Mouse (Mus musculus) CH12.LX (cell line): ENCODE measurements at regions not wholly inside any gene's neighbourhood (a gene's known extent, or its start where the extent isn't known, plus 50 kb on each side); places are given as distances from the start of the nearest gene placed in this dataset.

ENCODE experiments used
- DNase-seq: peaks from one replicate; pipeline ENCODE4 v3.0.0-alpha.2; 2013; ENCODE audit errors: extremely low read depth
- H3K27ac ChIP-seq: 2 replicates; pipeline ENCODE4 v1.5.1; 2012; ENCODE audit warnings: low read depth, mild to moderate bottlenecking, control low read depth, moderate library complexity; ENCODE audit not compliant: insufficient read depth
- H3K27me3 ChIP-seq: replicated peaks from 2 replicates; pipeline ENCODE3; 2012; ENCODE audit warnings: inconsistent platforms
- H3K36me3 ChIP-seq, 2 experiments: replicated peaks in 1 of 2; 2 replicates each; pipeline versions ENCODE3 to v1.6.1; 2012; ENCODE audit warnings: inconsistent platforms in 1 of 2, low read length in 1 of 2, mild to moderate bottlenecking in 1 of 2, mixed read lengths in 1 of 2, moderate library complexity in 1 of 2; ENCODE audit not compliant: control insufficient read depth in 1 of 2, insufficient read depth in 1 of 2
- H3K4me1 ChIP-seq, 2 experiments: 2 replicates each; pipeline ENCODE4 v1.6.1; 2012; ENCODE audit warnings: inconsistent platforms in 1 of 2, moderate library complexity in 1 of 2; ENCODE audit not compliant: insufficient read depth in 2 of 2, control insufficient read depth in 1 of 2
- H3K4me2 ChIP-seq: 2 replicates; pipeline ENCODE4 v1.6.1; 2012; ENCODE audit warnings: low read depth, mild to moderate bottlenecking, control low read depth; ENCODE audit not compliant: poor library complexity, insufficient read depth, severe bottlenecking
- H3K4me3 ChIP-seq, 3 experiments: fragments of 150-350 bp in 1 of 3; sonication (generic) in 1 of 3; replicated peaks in 1 of 3; 2 replicates each; pipeline versions ENCODE3 to v1.5.1; 2011 to 2012; ENCODE audit warnings: low read depth in 2 of 3, low read length in 2 of 3, mild to moderate bottlenecking in 2 of 3, moderate library complexity in 2 of 3, control low read depth in 1 of 3, improper control_type of control experiment in 1 of 3, inconsistent platforms in 1 of 3, mixed read lengths in 1 of 3; ENCODE audit not compliant: poor library complexity in 1 of 3
- H3K79me2 ChIP-seq: replicated peaks from 2 replicates; pipeline ENCODE4 v1.6.1; 2012; ENCODE audit warnings: mild to moderate bottlenecking, moderate library complexity; ENCODE audit not compliant: control insufficient read depth, poor library complexity, insufficient read depth, severe bottlenecking; ENCODE audit errors: extremely low read depth
- H3K9ac ChIP-seq: 2 replicates; pipeline ENCODE4 v1.6.1; 2012; ENCODE audit warnings: low read depth, mild to moderate bottlenecking, control low read depth, moderate library complexity; ENCODE audit not compliant: insufficient read depth
- H3K9me3 ChIP-seq: replicated peaks from 2 replicates; pipeline ENCODE3; 2012; ENCODE audit warnings: low read length, inconsistent platforms, mixed read lengths
- CHD2 ChIP-seq: IDR thresholded peaks from 2 replicates; pipeline ENCODE4 v1.6.1; 2011; ENCODE audit warnings: low read length, improper control_type of control experiment
- ELF1 ChIP-seq: IDR thresholded peaks from 2 replicates; pipeline ENCODE4 v1.6.1; 2014; ENCODE audit warnings: low read depth, mild to moderate bottlenecking, inconsistent platforms, low read length, improper control_type of control experiment
- EP300 ChIP-seq: IDR thresholded peaks from 2 replicates; pipeline ENCODE4 v1.6.1; 2011; ENCODE audit warnings: low read length, improper control_type of control experiment
- ETS1 ChIP-seq: conservative IDR thresholded peaks from 2 replicates; pipeline ENCODE4 v1.6.1; 2012; ENCODE audit warnings: low read depth, mild to moderate bottlenecking, inconsistent platforms, low read length, improper control_type of control experiment, moderate library complexity
- IRF4 ChIP-seq: IDR thresholded peaks from 2 replicates; pipeline ENCODE4 v1.6.1; 2014; ENCODE audit warnings: low read depth, mild to moderate bottlenecking, inconsistent platforms, low read length, improper control_type of control experiment
- JUN ChIP-seq: IDR thresholded peaks from 2 replicates; pipeline ENCODE4 v1.6.1; 2011; ENCODE audit warnings: low read depth, mild to moderate bottlenecking, low read length, improper control_type of control experiment, moderate library complexity; ENCODE audit not compliant: insufficient read depth
- JUND ChIP-seq: conservative IDR thresholded peaks from 2 replicates; pipeline ENCODE4 v1.6.1; 2011; ENCODE audit warnings: low read depth, low read length, improper control_type of control experiment
- MXI1 ChIP-seq: IDR thresholded peaks from 2 replicates; pipeline ENCODE4 v1.6.1; 2011; ENCODE audit warnings: mild to moderate bottlenecking, low read depth, low read length, improper control_type of control experiment
- NRF1 ChIP-seq: IDR thresholded peaks from 2 replicates; pipeline ENCODE4 v1.6.1; 2014; ENCODE audit warnings: low read depth, mild to moderate bottlenecking, inconsistent platforms, low read length, improper control_type of control experiment, moderate library complexity
- PAX5 ChIP-seq: IDR thresholded peaks from 2 replicates; pipeline ENCODE4 v1.6.1; 2012; ENCODE audit warnings: low read length, inconsistent platforms, mixed read lengths
- RAD21 ChIP-seq: IDR thresholded peaks from 2 replicates; pipeline ENCODE4 v1.6.1; 2011; ENCODE audit warnings: low read depth, mild to moderate bottlenecking, low read length, improper control_type of control experiment, moderate library complexity
- RCOR1 ChIP-seq: conservative IDR thresholded peaks from 2 replicates; pipeline ENCODE4 v1.6.1; 2012; ENCODE audit warnings: low read depth, mild to moderate bottlenecking, inconsistent platforms, low read length, improper control_type of control experiment
- TCF12 ChIP-seq: IDR thresholded peaks from 2 replicates; pipeline ENCODE4 v1.6.1; 2014; ENCODE audit warnings: low read depth, mild to moderate bottlenecking, inconsistent platforms, low read length, improper control_type of control experiment
- UBTF ChIP-seq: IDR thresholded peaks from 2 replicates; pipeline ENCODE4 v1.6.1; 2012; ENCODE audit warnings: low read depth, mild to moderate bottlenecking, inconsistent platforms, low read length, improper control_type of control experiment, moderate library complexity
- USF1 ChIP-seq: IDR thresholded peaks from 2 replicates; pipeline ENCODE4 v1.6.1; 2014; ENCODE audit warnings: low read depth, mild to moderate bottlenecking, inconsistent platforms, low read length, improper control_type of control experiment
- USF2 ChIP-seq: conservative IDR thresholded peaks from 2 replicates; pipeline ENCODE4 v1.6.1; 2011; ENCODE audit warnings: low read depth, low read length, improper control_type of control experiment
- ZKSCAN1 ChIP-seq: IDR thresholded peaks from 2 replicates; pipeline ENCODE4 v1.6.1; 2012; ENCODE audit warnings: low read depth, inconsistent platforms, low read length, improper control_type of control experiment, borderline replicate concordance
- ZMIZ1 ChIP-seq: IDR thresholded peaks from 2 replicates; pipeline ENCODE4 v1.6.1; 2012; ENCODE audit warnings: low read depth, mild to moderate bottlenecking, inconsistent platforms, low read length, improper control_type of control experiment
- dilution Hi-C: fragments of 300-500 bp; cut with MboI; formaldehyde crosslinking; loops from 2 replicates; pipeline ENCODE4 v1.14.3; 2020; ENCODE audit warnings: low sequenced_read_pairs; ENCODE audit not compliant: extremely low pct_unique_long_range_greater_than_20kb, extremely low pct_ligation_motif_present
- in situ Hi-C: fragments of 300-500 bp; cut with MboI; formaldehyde crosslinking; loops from 3 replicates; pipeline ENCODE4 v1.14.3; 2019; ENCODE audit warnings: low sequenced_read_pairs, low pct_ligation_motif_present, low pct_unique_long_range_greater_than_20kb, mixed read lengths

GRCm38 (mm10) chr7:73021786-73022185 is 353.5 kb upstream of the Rgma start:
- Histone ChIP-seq H3K36me3 (no peaks in the 10 kb centered on the region), H3K4me2 (no peak overlapping the region), H3K4me3 (no peak overlapping the region), H3K27ac (no peak overlapping the region), H3K4me1 (no peaks in the 10 kb centered on the region), H3K79me2 (no peaks in the 10 kb centered on the region), H3K27me3 (no peaks in the 10 kb centered on the region), H3K9ac (no peak overlapping the region), H3K9me3 (no peaks in the 10 kb centered on the region)
- dilution Hi-C loops (no loop called here), in situ Hi-C loops (no loop called here)
- no peak for DNase-seq
- TF ChIP-seq USF2: no peak
- TF ChIP-seq ZKSCAN1: no peak
- no peak for TF ChIP-seq EP300
- no peak for TF ChIP-seq ZMIZ1
- TF ChIP-seq IRF4: no peak
- no peak for TF ChIP-seq JUN
- TF ChIP-seq ETS1: no peak
- TF ChIP-seq RAD21: no peak
- TF ChIP-seq PAX5: no peak

DNA sequence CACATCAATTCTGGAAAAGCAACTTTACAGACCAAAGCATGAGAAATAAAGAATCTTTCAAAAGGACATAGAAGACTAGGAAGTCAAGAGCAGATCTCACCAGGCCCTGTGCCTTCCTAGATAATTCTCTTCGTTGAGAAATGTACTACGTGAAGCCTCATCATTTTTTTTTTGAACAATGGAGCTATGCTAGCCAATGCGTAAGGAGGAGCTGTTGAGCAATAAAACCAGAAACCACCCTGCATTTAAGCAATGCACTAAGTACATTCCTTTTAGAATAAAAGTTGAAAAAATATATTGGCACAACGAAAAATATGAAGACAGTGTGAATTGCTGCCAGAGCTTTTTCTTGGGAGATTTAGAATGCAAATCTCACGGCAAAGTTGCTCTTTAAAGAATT is 349.7 kb upstream of the Rgma start:
- H3K27ac ChIP-seq: no peak overlapping the region
- DNase-seq: no peak
- no peak overlapping the region for H3K9ac ChIP-seq
- H3K4me1 ChIP-seq: no peaks in the 10 kb centered on the region
- dilution Hi-C loops (no loop called here), in situ Hi-C loops (no loop called here)
- no peaks in the 10 kb centered on the region for H3K27me3 ChIP-seq
- H3K36me3 ChIP-seq: no peaks in the 10 kb centered on the region
- no peak for TF ChIP-seq CHD2
- no peak for TF ChIP-seq USF1
- no peak for TF ChIP-seq MXI1
- no peak for TF ChIP-seq ETS1
- TF ChIP-seq RCOR1: no peak
- no peak for TF ChIP-seq USF2
- TF ChIP-seq ZKSCAN1: no peak
- no peak for TF ChIP-seq ELF1
- TF ChIP-seq NRF1: no peak
- TF ChIP-seq TCF12: no peak
- no peak for TF ChIP-seq UBTF
- TF ChIP-seq JUND: no peak
- no peaks in the 10 kb centered on the region for H3K9me3 ChIP-seq
- no peak overlapping the region for H3K4me2 ChIP-seq
- no peaks in the 10 kb centered on the region for H3K79me2 ChIP-seq
- no peak overlapping the region for H3K4me3 ChIP-seq
